Mouse (Mus musculus): ENCODE results near the gene Mybbp1a. TPM values are rescaled to one million over a fixed set of nuclear protein-coding genes. Genes with fewer than 3 reads are reported as not detected.

Mybbp1a gene
- total and polyA plus RNA-seq, 3 experiments = 174 to 816 (median 245) TPM

DNA sequence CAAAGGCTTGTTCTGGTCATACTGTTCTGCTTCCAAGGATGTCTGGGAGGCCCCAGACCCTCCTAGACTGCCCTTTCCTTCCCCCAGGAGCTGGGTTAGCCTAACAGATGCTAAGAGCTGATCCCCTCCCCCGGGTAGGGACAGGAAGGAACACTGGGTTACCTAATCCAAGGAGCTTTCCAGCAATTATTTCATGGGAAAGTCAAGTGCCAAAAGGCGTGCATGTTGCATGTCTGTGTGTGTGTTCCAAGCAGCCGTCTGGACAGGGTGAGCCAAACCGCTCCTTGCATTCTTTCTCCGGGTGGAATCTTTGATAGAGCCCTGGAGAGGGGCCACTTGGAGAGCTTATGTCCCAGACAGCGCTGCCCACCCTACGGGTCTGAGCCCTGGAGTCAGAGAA, 28.1 kb upstream of the Mybbp1a start:
- H3K4me3 ChIP-seq (replicated peaks in 1 of 3; ENCODE audit: low read depth in 2 of 3, low read length in 2 of 3, poor library complexity in 1 of 3) = no peak overlapping the region
- no peak overlapping the region for H3K4me2 ChIP-seq (ENCODE audit: insufficient read depth, low read depth, poor library complexity, severe bottlenecking)
- dilution Hi-C loops (cut with MboI; ENCODE audit: extremely low pct_ligation_motif_present, extremely low pct_unique_long_range_greater_than_20kb, low sequenced_read_pairs) = no loop called here
- H3K79me2 ChIP-seq (replicated peaks; ENCODE audit: control insufficient read depth, extremely low read depth, insufficient read depth, poor library complexity, severe bottlenecking) = no peaks in the 10 kb centered on the region
- no peak overlapping the region for H3K27ac ChIP-seq (ENCODE audit: insufficient read depth, low read depth)
- no peaks in the 10 kb centered on the region for H3K36me3 ChIP-seq (replicated peaks in 1 of 2; ENCODE audit: control insufficient read depth in 1 of 2, insufficient read depth in 1 of 2, low read length in 1 of 2)
- H3K9ac ChIP-seq (ENCODE audit: insufficient read depth, low read depth) = no peak overlapping the region
- H3K27me3 ChIP-seq (replicated peaks) = peaks cover 80% of the 10 kb centered on the region
- H3K9me3 ChIP-seq (replicated peaks; ENCODE audit: low read length) = peaks cover 3% of the 10 kb centered on the region
- no peak for TF ChIP-seq RCOR1 (conservative IDR thresholded peaks at IDR 0.05; ENCODE audit: low read depth, low read length)
- no peak for TF ChIP-seq BHLHE40 (IDR thresholded peaks at IDR 0.05; ENCODE audit: low read depth, low read length)
- no peak for TF ChIP-seq CHD2 (IDR thresholded peaks at IDR 0.05; ENCODE audit: low read length)
- TF ChIP-seq NRF1 (IDR thresholded peaks at IDR 0.05; ENCODE audit: low read depth, low read length) = no peak
- no peak for TF ChIP-seq SMC3 (IDR thresholded peaks at IDR 0.05; ENCODE audit: low read depth, low read length)
- TF ChIP-seq USF2 (conservative IDR thresholded peaks at IDR 0.05; ENCODE audit: low read depth, low read length) = no peak
- TF ChIP-seq IRF4 (IDR thresholded peaks at IDR 0.05; ENCODE audit: low read depth, low read length) = no peak
- no peak for TF ChIP-seq ZNF384 (IDR thresholded peaks at IDR 0.05; ENCODE audit: low read depth, low read length)
- no peak for TF ChIP-seq ZKSCAN1 (IDR thresholded peaks at IDR 0.05; ENCODE audit: borderline replicate concordance, low read depth, low read length)
- TF ChIP-seq JUN (IDR thresholded peaks at IDR 0.05; ENCODE audit: insufficient read depth, low read depth, low read length) = no peak
- no peak for TF ChIP-seq TBP (conservative IDR thresholded peaks at IDR 0.05; ENCODE audit: low read depth, low read length)
- TF ChIP-seq MAX (IDR thresholded peaks at IDR 0.05; ENCODE audit: low read length) = no peak
- TF ChIP-seq E2F4 (IDR thresholded peaks at IDR 0.05; ENCODE audit: insufficient replicate concordance, low read depth, low read length) = no peak
- in situ Hi-C loops (cut with MboI; ENCODE audit: low pct_ligation_motif_present, low pct_unique_long_range_greater_than_20kb, low sequenced_read_pairs) = no loop called here
- H3K4me1 ChIP-seq (ENCODE audit: control insufficient read depth in 1 of 2, insufficient read depth in 2 of 2) = peaks cover 5 to 11% of the 10 kb centered on the region in 2 experiments
- no peak for DNase-seq (ENCODE audit: extremely low read depth)

DNA sequence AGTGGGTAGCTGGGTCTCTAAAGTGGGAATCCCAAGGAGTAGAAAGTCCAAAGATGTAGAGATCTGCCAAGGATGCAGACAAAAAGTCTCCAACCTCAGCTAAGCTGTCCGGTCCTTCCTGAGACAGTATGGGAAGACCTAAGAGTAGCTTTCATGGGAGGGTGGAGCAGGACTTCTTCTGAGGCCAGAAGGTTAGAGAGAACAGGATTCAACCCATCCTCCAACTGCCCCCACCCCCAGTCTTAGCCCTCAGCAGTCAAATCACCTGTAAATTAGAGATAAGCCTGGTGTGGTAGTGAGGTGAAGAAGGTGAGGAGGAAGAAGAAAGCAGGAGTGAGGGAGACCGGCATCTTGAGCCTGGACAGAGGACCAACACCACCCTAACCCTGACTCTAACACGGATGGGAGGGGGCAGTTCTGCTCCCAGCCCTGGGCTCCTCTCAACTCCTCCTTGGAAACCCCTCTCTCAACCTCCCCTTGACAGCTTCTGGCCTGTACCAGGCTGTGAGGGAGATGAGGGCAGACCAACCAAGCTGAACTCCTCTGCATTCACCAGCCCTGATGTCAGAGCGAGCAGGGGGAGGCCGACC, 27.5 kb upstream of the Mybbp1a start:
- in situ Hi-C loops (cut with MboI; ENCODE audit: low pct_ligation_motif_present, low pct_unique_long_range_greater_than_20kb, low sequenced_read_pairs) (no loop called here), dilution Hi-C loops (cut with MboI; ENCODE audit: extremely low pct_ligation_motif_present, extremely low pct_unique_long_range_greater_than_20kb, low sequenced_read_pairs) (no loop called here)
- no peak overlapping the region for H3K27ac ChIP-seq (ENCODE audit: insufficient read depth, low read depth)
- no peaks in the 10 kb centered on the region for H3K36me3 ChIP-seq (replicated peaks in 1 of 2; ENCODE audit: control insufficient read depth in 1 of 2, insufficient read depth in 1 of 2, low read length in 1 of 2)
- H3K9ac ChIP-seq (ENCODE audit: insufficient read depth, low read depth) = no peak overlapping the region
- no peak for TF ChIP-seq CHD2 (IDR thresholded peaks at IDR 0.05; ENCODE audit: low read length)
- no peak for TF ChIP-seq USF1 (IDR thresholded peaks at IDR 0.05; ENCODE audit: low read depth, low read length)
- TF ChIP-seq RCOR1 (conservative IDR thresholded peaks at IDR 0.05; ENCODE audit: low read depth, low read length) = no peak
- no peak for TF ChIP-seq NELFE (IDR thresholded peaks at IDR 0.05; ENCODE audit: low read depth, low read length)
- TF ChIP-seq MEF2A (IDR thresholded peaks at IDR 0.05; ENCODE audit: borderline replicate concordance, low read depth, low read length) = no peak
- TF ChIP-seq USF2 (conservative IDR thresholded peaks at IDR 0.05; ENCODE audit: low read depth, low read length) = no peak
- TF ChIP-seq MAX (IDR thresholded peaks at IDR 0.05; ENCODE audit: low read length) = no peak
- no peak for TF ChIP-seq ZKSCAN1 (IDR thresholded peaks at IDR 0.05; ENCODE audit: borderline replicate concordance, low read depth, low read length)
- no peak for TF ChIP-seq CHD1 (IDR thresholded peaks at IDR 0.05; ENCODE audit: low read depth, low read length)
- TF ChIP-seq MAFK (IDR thresholded peaks at IDR 0.05; ENCODE audit: insufficient replicate concordance, low read length) = no peak
- TF ChIP-seq MAZ (IDR thresholded peaks at IDR 0.05; ENCODE audit: low read depth, low read length) = no peak
- TF ChIP-seq SIN3A (IDR thresholded peaks at IDR 0.05; ENCODE audit: low read length) = no peak
- no peak for TF ChIP-seq TCF12 (IDR thresholded peaks at IDR 0.05; ENCODE audit: low read depth, low read length)
- no peak for TF ChIP-seq UBTF (IDR thresholded peaks at IDR 0.05; ENCODE audit: low read depth, low read length)
- no peak for TF ChIP-seq E2F4 (IDR thresholded peaks at IDR 0.05; ENCODE audit: insufficient replicate concordance, low read depth, low read length)
- TF ChIP-seq SMC3 (IDR thresholded peaks at IDR 0.05; ENCODE audit: low read depth, low read length) = no peak
- peaks cover 3% of the 10 kb centered on the region for H3K9me3 ChIP-seq (replicated peaks; ENCODE audit: low read length)
- no peak for DNase-seq (ENCODE audit: extremely low read depth)
- H3K27me3 ChIP-seq (replicated peaks) = peaks cover 73% of the 10 kb centered on the region
- H3K79me2 ChIP-seq (replicated peaks; ENCODE audit: control insufficient read depth, extremely low read depth, insufficient read depth, poor library complexity, severe bottlenecking) = no peaks in the 10 kb centered on the region
- peaks cover 5 to 11% of the 10 kb centered on the region in 2 experiments for H3K4me1 ChIP-seq (ENCODE audit: control insufficient read depth in 1 of 2, insufficient read depth in 2 of 2)
- no peak overlapping the region for H3K4me3 ChIP-seq (replicated peaks in 1 of 3; ENCODE audit: low read depth in 2 of 3, low read length in 2 of 3, poor library complexity in 1 of 3)
- H3K4me2 ChIP-seq (ENCODE audit: insufficient read depth, low read depth, poor library complexity, severe bottlenecking) = no peak overlapping the region

All from CH12.LX (cell line).